Mouse (Mus musculus) brain, embryonic 14.5 days (tissue): ENCODE results near the gene Arhgap22.

Experiments used
- CTCF ChIP-seq: fragments of 200-500 bp; IDR thresholded peaks from 2 replicates; pipeline ENCODE4 v1.5.1; 2012; ENCODE audit warnings: inconsistent platforms, mild to moderate bottlenecking, moderate library complexity, borderline replicate concordance; ENCODE audit not compliant: insufficient read depth, insufficient read length; ENCODE audit errors: extremely low read depth
- POLR2A ChIP-seq: fragments of 200-500 bp; IDR thresholded peaks from 2 replicates; pipeline ENCODE4 v1.6.1; 2012; ENCODE audit warnings: mild to moderate bottlenecking, inconsistent platforms, borderline replicate concordance; ENCODE audit not compliant: poor library complexity, insufficient read depth, insufficient read length, severe bottlenecking; ENCODE audit errors: extremely low read depth

GRCm38 (mm10) chr14:33370056-33370455, 156.2 kb downstream of the Arhgap22 start:
- TF ChIP-seq POLR2A (no peak), CTCF (no peak)
